Mouse (Mus musculus): ENCODE data around the gene 2200002J24Rik.
"Not testable (repeated sequence)": the region's sequence is repeated elsewhere in the genome, so short reads cannot be mapped to it uniquely, and the experiment has no call there.

The 2200002J24Rik gene

DNA sequence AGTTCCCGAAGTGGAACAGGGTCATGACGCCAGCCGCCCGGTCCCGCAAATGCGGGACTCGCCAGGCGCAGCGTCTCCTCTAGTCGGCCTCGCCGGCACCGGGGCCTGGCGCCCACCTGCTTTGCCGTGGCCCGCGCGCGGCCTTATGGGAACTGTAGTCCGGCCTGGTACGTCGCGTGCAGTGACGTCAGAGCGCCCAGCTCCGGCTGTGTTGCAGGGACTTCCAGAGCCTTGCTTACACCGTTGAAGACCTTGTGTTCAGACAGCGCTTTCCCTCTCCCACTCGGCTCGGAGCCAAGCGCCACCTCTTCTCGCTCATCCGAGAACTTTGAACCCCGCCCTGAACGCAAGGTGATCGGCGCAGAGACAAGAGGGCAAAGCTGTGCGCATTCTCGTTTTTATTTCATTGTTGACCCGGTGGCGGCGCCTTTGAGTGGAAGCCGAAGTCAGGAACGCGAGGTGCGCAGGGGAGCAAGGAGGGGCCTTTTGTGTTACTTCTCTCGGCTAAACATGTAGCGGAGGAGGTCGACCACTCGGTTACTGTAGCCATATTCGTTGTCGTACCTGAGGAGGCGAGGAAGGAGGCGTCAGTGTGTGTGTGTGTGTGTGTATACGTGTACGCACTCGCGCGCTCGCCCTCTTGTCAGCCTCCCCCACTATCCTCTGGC lies 30.8 kb downstream of the 2200002J24Rik start, which contains the start of gene Tmem147:
TSS of gene Tmem147 (minus strand) at position 145 of the 668 bp plus-strand sequence.
- DNase-seq: peak; percentile 97

- DNase-seq: not testable (repeated sequence)
Measured at GRCm38 (mm10) chr7:30730064-30730722, 31.5 kb downstream of the 2200002J24Rik start.

DNA sequence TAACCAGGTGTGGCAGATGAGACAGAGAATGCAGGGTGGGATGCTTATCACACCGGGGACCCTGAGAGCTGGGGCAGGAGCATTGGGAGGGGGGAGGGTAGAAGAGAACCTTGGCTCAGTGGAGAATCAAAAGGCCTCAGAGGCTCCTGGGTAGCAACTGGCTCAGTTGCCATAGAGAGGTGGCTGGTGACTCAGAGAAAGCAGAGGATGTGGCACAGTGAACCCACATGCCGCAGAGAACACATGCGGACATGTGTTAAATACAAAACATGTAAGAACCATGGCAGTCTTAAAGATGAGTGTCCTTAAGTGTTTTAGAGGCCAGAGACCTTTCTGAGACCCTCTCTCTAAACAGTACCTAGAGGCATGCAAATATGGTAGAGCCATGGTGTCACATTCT lies 37.5 kb downstream of the 2200002J24Rik start:
- DNase-seq: no peak

GRCm38 (mm10) chr7:30742570-30742969 lies 43.8 kb downstream of the 2200002J24Rik start:
- not testable (repeated sequence) for DNase-seq

- not testable (repeated sequence) for DNase-seq
Measured at GRCm38 (mm10) chr7:30743617-30744016, 44.9 kb downstream of the 2200002J24Rik start, which contains the start of gene Gapdhs. TSS of gene Gapdhs (minus strand) at chr7:30743681.

DNA sequence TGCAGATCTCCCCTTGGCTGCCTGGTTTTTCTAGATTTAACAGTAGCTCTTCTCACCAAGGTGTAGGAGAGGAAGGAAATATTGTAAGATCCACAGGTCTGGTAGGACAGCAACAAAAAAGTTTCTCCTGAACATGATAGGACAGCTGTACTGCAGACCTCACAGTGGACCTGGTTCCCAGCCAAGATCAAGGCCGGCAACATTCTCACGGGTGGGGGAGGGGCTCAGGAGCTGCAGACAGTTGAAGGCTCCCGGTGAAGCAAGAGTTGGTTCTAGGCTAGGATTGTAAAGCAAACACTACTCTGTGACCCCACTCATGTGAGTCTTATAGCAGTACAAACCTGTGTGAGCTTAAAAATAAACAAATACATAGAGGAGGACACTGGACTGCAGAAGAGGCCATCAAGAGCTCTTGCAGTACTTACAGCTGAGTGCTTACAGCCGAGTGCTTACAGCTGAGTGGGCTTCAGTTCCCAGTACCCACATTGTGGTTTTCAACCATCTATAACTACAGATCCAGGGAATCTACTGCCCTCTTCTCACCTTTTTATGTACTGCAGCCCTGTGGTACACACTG lies 45.4 kb downstream of the 2200002J24Rik start:
- DNase-seq: no peak

- DNase-seq: no peak
Measured at GRCm38 (mm10) chr7:30747525-30748204, 48.9 kb downstream of the 2200002J24Rik start.
